Mouse (Mus musculus): Measurements from ENCODE around the gene Ablim2. TPM values are rescaled to one million over a fixed set of nuclear protein-coding genes. Genes with fewer than 3 reads are reported as not detected.

Gene Ablim2
- polyA plus RNA-seq, 2 experiments, result 1.8 to 3.8 TPM

- Histone ChIP-seq H3K36me3 (ENCODE audit: control insufficient read depth, insufficient read depth, low read length) (no peaks in the 10 kb centered on the region), H3K4me2 (replicated peaks; ENCODE audit: low read depth, low read length, severe bottlenecking) (no peak overlapping the region), H3K9ac (ENCODE audit: low read depth, low read length, severe bottlenecking) (no peak overlapping the region), H3K9me3 (ENCODE audit: control insufficient read depth, low read length) (no peaks in the 10 kb centered on the region), H3K27me3 (ENCODE audit: control insufficient read depth, insufficient read depth, low read length) (no peaks in the 10 kb centered on the region), H3K4me3 (replicated peaks; ENCODE audit: low read length) (no peak overlapping the region), H3K27ac (replicated peaks; ENCODE audit: low read depth, low read length) (no peak overlapping the region), H3K4me1 (ENCODE audit: control insufficient read depth, insufficient read depth, low read length) (peaks cover 4% of the 10 kb centered on the region; the same call in 1 of the 2 replicates)
- no peak for TF ChIP-seq POLR2A (IDR thresholded peaks at IDR 0.05; ENCODE audit: borderline replicate concordance, extremely low read depth, insufficient read depth, insufficient read length)
- ATAC-seq (ENCODE audit: low FRiP score, low read depth), result no peak
- DNase-seq (ENCODE audit: low spot score), result no peak
- 50% methylated on average over 2 of the region's 2 CpGs for WGBS
Observed at GRCm38 (mm10) chr5:35889641-35890040, 132.0 kb downstream of the Ablim2 start.

- no peak for TF ChIP-seq POLR2A (IDR thresholded peaks at IDR 0.05; ENCODE audit: borderline replicate concordance, extremely low read depth, insufficient read depth, insufficient read length)
- no peak for ATAC-seq (ENCODE audit: low FRiP score, low read depth)
- 85% methylated on average over 13 of the region's 13 CpGs for WGBS
Observed at GRCm38 (mm10) chr5:35890985-35891730, 133.5 kb downstream of the Ablim2 start.

GRCm38 (mm10) chr5:35892363-35892762 is 134.7 kb downstream of the Ablim2 start:
- Histone ChIP-seq H3K9me3 (ENCODE audit: control insufficient read depth, low read length) (no peaks in the 10 kb centered on the region), H3K4me2 (replicated peaks; ENCODE audit: low read depth, low read length, severe bottlenecking) (peak overlapping the region; percentile 97; the same call in 1 of the 2 replicates), H3K9ac (ENCODE audit: low read depth, low read length, severe bottlenecking) (no peak overlapping the region), H3K27ac (replicated peaks; ENCODE audit: low read depth, low read length) (no peak overlapping the region), H3K4me3 (replicated peaks; ENCODE audit: low read length) (no peak overlapping the region), H3K4me1 (ENCODE audit: control insufficient read depth, insufficient read depth, low read length) (peaks cover 10% of the 10 kb centered on the region), H3K27me3 (ENCODE audit: control insufficient read depth, insufficient read depth, low read length) (no peaks in the 10 kb centered on the region), H3K36me3 (ENCODE audit: control insufficient read depth, insufficient read depth, low read length) (no peaks in the 10 kb centered on the region)
- TF ChIP-seq POLR2A (IDR thresholded peaks at IDR 0.05; ENCODE audit: borderline replicate concordance, extremely low read depth, insufficient read depth, insufficient read length), result no peak
- no peak for DNase-seq (ENCODE audit: low spot score)
- 87% methylated on average over 3 of the region's 3 CpGs for WGBS
- no peak for ATAC-seq (ENCODE audit: low FRiP score, low read depth)

More at GRCm38 (mm10) chr5:35890985-35891730, 133.5 kb downstream of the Ablim2 start:
- no peaks in the 10 kb centered on the region for H3K27me3 ChIP-seq (ENCODE audit: control insufficient read depth, insufficient read depth, low read length)
- no peak overlapping the region for H3K4me3 ChIP-seq (replicated peaks; ENCODE audit: low read length)
- no peak for DNase-seq (ENCODE audit: low spot score)
- H3K4me1 ChIP-seq (ENCODE audit: control insufficient read depth, insufficient read depth, low read length), result peaks cover 8% of the 10 kb centered on the region
- H3K4me2 ChIP-seq (replicated peaks; ENCODE audit: low read depth, low read length, severe bottlenecking), result no peak overlapping the region
- no peak overlapping the region for H3K9ac ChIP-seq (ENCODE audit: low read depth, low read length, severe bottlenecking)
- H3K9me3 ChIP-seq (ENCODE audit: control insufficient read depth, low read length), result no peaks in the 10 kb centered on the region
- no peak overlapping the region for H3K27ac ChIP-seq (replicated peaks; ENCODE audit: low read depth, low read length)
- H3K36me3 ChIP-seq (ENCODE audit: control insufficient read depth, insufficient read depth, low read length), result no peaks in the 10 kb centered on the region

- peak within 1 kb of the TSS; percentile 97 for H3K4me2 ChIP-seq (replicated peaks; ENCODE audit: low read depth, low read length, severe bottlenecking)
- no peaks in the 10 kb centered on the region for H3K9me3 ChIP-seq (ENCODE audit: control insufficient read depth, low read length)
- H3K27ac ChIP-seq (replicated peaks; ENCODE audit: low read depth, low read length), result peak within 1 kb of the TSS; percentile 65
- no peaks in the 10 kb centered on the region for H3K36me3 ChIP-seq (ENCODE audit: control insufficient read depth, insufficient read depth, low read length)
- ATAC-seq (ENCODE audit: low FRiP score, low read depth), result peak; percentile 96
- H3K4me1 ChIP-seq (ENCODE audit: control insufficient read depth, insufficient read depth, low read length), result peaks cover 10% of the 10 kb centered on the region
- peak within 1 kb of the TSS; percentile 97 for H3K4me3 ChIP-seq (replicated peaks; ENCODE audit: low read length)
- under 1% methylated on average over 42 of the region's 49 CpGs for WGBS
- peak within 1 kb of the TSS; percentile 88 for H3K9ac ChIP-seq (ENCODE audit: low read depth, low read length, severe bottlenecking)
- H3K27me3 ChIP-seq (ENCODE audit: control insufficient read depth, insufficient read depth, low read length), result no peaks in the 10 kb centered on the region
- DNase-seq (ENCODE audit: low spot score), result peak; percentile 97
- TF ChIP-seq POLR2A (IDR thresholded peaks at IDR 0.05; ENCODE audit: borderline replicate concordance, extremely low read depth, insufficient read depth, insufficient read length), result peak; percentile 89; the same call in 1 of the 2 replicates
Observed at GRCm38 (mm10) chr5:35893093-35893804, 135.6 kb downstream of the Ablim2 start, which contains the start of gene Afap1. Gene Afap1 (plus strand): TSS chr5:35893319.

- H3K4me1 ChIP-seq (ENCODE audit: control insufficient read depth, insufficient read depth, low read length), result peaks cover 10% of the 10 kb centered on the region
- no peak for ATAC-seq (ENCODE audit: low FRiP score, low read depth)
- no peak for TF ChIP-seq POLR2A (IDR thresholded peaks at IDR 0.05; ENCODE audit: borderline replicate concordance, extremely low read depth, insufficient read depth, insufficient read length)
- DNase-seq (ENCODE audit: low spot score), result peak; percentile 17
- no peaks in the 10 kb centered on the region for H3K27me3 ChIP-seq (ENCODE audit: control insufficient read depth, insufficient read depth, low read length)
- no peaks in the 10 kb centered on the region for H3K36me3 ChIP-seq (ENCODE audit: control insufficient read depth, insufficient read depth, low read length)
- H3K27ac ChIP-seq (replicated peaks; ENCODE audit: low read depth, low read length), result no peak overlapping the region; the same call in 1 of the 2 replicates
- H3K4me2 ChIP-seq (replicated peaks; ENCODE audit: low read depth, low read length, severe bottlenecking), result peak overlapping the region; percentile 97
- peak overlapping the region; percentile 88 for H3K9ac ChIP-seq (ENCODE audit: low read depth, low read length, severe bottlenecking)
- H3K9me3 ChIP-seq (ENCODE audit: control insufficient read depth, low read length), result no peaks in the 10 kb centered on the region
- peak overlapping the region; percentile 97 for H3K4me3 ChIP-seq (replicated peaks; ENCODE audit: low read length)
- under 1% methylated on average over 21 of the region's 21 CpGs for WGBS
Observed at GRCm38 (mm10) chr5:35893805-35894260, 136.2 kb downstream of the Ablim2 start.
